Mouse (Mus musculus): ENCODE measurements around the gene Ly6g5b.

The Ly6g5b gene

DNA sequence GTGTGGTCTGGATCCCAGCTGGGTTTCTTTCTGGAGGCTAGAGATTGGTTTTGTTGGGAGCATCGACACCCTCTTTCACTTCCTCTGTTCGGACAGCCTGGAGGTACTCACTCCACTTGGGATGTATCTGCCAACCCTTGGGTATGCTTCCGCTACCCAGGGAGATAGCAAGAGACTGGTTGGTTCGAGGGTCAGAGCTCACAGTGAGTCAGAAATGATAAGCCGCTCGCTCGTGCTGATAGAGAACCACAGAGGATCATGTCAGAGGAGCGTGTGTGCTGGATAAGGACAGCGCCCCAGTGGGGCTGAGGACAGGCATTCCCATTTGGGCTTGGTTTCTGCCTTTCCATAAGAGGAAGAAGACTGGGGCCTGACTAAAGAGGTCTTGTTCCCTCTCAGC is 35.5 kb downstream of the Ly6g5b start:
- DNase-seq (ENCODE audit: low spot score) = no peak

DNA sequence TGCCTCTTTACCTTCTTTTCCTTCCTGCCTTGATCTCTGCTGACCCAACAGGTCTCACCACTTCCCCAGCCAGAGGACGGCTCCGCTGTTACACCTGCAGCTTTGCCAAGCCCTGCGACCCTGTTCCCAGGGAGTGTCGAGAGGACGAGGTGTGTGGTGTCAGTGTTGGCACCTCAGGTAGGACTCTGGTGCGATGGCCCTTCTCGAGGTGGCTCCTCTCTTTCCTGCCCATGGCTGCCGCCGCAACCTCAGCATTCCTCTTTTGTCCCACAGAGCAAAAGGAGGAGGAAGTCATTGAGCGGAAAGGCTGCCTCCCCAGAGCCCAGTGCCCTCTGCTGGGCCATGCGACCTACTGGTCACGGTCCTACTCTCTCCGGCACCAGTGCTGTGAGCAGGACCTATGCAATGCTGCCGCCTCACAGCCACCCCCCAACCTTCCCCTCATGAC is 37.4 kb downstream of the Ly6g5b start, which contains the start of gene Ly6g6d:
Gene Ly6g6d (minus strand): TSS at position 280 of the 448 bp plus-strand sequence.
- DNase-seq (ENCODE audit: low spot score) = no peak

DNA sequence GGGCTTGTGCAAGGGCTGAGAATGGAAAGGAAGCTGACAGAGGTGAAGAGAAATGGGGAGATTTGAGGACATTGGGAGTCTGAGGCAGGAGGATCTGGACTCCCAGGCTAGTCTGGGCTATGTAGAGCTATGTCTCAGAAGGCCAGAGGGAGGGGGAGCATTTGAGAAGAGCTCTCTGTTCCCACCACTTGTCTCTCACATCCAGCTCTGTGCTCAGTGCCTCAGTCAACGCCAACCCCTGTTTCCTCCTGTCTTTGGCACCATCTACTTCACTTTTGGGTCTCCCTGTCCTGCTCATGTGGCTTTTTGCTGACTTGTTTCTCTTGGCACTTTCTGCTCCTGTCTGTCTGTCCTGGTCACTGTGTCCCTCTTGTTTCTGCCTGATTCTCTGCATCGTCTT is 37.9 kb downstream of the Ly6g5b start:
- no peak for DNase-seq (ENCODE audit: low spot score)

DNA sequence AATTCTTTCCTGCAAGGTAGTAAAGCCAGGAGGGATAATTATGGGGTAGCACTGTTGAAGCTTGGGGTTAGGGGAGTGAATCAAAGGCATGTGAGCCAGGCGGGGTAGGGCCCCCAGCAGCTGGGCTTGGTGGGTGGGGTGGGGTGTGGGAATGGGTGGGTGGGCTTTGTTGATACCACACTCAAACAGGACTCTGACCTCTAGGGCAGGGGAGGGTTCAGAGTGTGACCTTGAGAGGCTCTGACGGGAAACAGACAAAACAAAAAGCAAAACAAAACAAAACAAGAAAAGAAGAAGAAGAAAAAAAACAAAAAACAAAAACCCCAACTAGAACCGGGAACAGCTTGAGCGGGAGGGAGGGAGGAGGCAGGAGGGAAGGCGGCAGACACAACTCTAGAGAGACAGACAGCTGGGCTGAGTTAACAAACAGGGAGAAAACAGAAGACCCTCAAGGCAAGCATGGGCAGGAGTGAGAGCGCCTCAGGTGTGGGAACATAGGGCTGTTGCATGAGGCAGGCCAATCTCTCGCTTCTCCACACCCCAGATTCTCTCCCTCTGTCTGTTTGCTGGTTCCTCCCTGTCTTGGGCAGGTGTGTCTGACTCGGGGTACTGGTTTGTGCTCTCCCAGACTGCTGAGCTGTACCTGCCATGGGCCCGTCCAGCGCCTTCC is 38.6 kb downstream of the Ly6g5b start, which contains the start of gene Ly6g6e:
Gene Ly6g6e (plus strand): TSS at position 396 of the 670 bp plus-strand sequence.
- DNase-seq (ENCODE audit: low spot score) = no peak

DNA sequence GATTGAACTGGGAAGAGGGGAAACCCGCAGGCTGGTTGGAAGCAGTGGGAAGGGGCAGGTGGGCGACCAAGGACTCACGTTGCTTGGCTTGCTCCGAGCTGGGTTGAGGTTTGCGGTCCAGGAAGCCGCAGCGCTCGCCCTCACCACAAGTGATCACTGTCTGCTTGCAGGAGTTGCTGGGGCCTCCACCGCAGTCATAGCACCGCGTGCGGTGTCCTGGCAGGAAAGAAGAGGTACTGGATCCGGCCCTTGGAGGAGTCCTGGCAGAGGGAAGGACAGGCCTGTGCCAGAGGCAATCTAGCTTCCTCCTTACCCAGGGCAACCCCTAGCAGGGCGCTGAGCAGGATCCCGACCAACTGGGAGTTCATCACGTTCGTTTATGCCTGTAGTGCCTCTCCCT is 41.1 kb downstream of the Ly6g5b start:
- DNase-seq (ENCODE audit: low spot score) = no peak

DNA sequence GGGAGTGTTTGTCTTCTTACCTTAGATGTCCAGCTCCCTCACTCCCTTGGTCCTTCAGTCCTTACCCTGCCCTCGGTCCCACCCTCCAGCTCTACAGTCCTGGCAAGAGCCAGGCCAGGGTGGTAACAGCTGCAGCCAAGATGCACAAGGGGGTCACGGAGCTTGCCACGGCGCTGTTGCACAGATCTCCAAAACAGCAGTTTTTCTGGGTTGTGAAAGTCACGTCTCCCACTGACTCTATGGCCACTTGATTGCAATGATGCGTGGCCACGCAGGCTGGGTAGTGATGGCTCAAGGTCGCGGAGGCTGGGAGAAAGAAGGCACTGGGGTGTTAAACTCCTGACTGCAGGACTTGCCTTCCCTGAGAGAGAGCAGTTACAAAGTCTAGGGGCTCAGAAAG is 43.8 kb downstream of the Ly6g5b start:
- DNase-seq (ENCODE audit: low spot score) = no peak

DNA sequence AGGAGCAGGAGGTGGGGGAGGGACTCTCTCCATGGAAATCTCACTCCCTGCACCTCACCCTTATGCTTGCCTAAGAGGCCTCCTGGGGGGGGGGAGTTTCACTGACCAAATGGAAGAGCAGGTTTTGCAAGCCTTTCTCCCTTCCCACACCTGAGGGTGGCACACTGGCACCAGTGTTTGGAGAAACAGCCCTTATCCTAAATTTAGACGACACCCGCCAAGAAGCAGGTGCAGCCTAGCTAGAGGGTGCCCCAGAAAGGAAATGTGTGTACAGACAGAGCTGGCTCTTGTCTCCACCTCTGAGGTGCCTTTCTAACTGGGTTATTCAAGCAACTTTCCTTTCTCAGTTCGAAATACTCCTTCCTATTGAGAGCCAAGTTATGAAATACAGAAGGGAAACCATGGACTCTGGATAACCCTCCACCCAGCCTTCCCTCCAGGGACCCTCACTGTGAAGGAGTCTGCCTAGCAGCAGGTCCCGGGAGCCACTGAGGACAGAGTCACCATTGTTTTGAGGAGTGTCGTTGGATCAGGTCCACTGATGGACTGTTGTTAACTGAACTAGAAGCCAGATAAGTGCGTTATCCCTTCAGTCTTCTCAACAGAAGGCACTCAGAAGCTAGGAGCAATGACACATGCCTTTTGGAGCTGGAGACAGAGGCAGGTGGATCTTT is 44.5 kb downstream of the Ly6g5b start:
- no peak for DNase-seq (ENCODE audit: low spot score)

DNA sequence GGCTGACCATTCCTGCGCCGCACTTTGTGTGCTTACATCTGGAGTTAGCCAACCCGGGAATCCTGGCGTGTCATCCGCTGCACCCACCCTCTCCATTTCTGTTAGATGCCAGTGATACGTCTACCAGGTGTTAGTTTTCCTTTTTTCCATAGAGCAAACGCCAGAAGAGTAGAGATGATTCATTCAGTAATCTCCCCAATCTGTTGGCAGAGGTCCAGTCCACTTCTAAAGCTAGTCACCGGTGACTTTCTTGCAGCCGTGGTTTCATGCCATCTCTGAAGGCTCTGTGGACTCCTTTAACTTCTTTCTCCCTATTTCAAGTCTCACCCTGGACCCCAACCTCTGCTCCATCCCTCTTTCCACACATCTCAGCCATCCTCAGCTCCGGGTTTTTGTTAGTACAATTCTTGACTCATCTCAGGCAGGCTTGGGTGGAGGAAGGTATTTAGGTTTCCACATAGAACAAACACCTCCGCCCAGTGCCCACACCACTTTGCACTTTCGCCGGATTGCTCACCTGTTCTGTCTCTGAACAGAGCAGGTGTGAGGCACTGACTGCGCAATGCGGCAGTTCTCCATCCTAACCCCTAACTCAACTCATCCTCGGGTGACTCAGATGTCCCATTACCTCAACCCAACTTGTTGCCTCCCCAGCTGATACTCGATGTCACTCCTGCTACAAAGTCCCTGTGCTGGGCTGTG is 46.9 kb downstream of the Ly6g5b start:
- no peak for DNase-seq (ENCODE audit: low spot score)

DNA sequence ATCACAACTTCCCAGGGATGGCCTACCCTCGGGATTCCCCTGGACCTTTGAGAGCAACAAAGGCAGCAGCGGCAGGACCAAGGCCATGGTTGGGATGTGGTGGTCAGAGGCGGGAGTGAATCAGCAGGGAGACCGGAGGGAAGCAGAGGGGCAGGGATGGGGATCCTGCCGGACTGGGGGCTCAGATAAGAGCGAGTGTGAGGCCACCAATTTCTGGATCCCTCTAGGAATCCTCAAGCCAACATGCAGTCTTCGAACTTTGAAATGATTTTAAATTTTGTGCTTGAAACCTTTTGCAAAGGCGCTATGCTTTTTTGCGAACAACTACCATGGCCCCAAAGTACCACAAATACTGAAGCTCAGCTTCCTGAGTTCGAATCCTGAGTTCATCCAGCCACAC is 49.1 kb downstream of the Ly6g5b start, which contains the start of gene Mpig6b:
Gene Mpig6b (minus strand): TSS at position 101 of the 400 bp plus-strand sequence.
- DNase-seq (ENCODE audit: low spot score) = no peak

DNA sequence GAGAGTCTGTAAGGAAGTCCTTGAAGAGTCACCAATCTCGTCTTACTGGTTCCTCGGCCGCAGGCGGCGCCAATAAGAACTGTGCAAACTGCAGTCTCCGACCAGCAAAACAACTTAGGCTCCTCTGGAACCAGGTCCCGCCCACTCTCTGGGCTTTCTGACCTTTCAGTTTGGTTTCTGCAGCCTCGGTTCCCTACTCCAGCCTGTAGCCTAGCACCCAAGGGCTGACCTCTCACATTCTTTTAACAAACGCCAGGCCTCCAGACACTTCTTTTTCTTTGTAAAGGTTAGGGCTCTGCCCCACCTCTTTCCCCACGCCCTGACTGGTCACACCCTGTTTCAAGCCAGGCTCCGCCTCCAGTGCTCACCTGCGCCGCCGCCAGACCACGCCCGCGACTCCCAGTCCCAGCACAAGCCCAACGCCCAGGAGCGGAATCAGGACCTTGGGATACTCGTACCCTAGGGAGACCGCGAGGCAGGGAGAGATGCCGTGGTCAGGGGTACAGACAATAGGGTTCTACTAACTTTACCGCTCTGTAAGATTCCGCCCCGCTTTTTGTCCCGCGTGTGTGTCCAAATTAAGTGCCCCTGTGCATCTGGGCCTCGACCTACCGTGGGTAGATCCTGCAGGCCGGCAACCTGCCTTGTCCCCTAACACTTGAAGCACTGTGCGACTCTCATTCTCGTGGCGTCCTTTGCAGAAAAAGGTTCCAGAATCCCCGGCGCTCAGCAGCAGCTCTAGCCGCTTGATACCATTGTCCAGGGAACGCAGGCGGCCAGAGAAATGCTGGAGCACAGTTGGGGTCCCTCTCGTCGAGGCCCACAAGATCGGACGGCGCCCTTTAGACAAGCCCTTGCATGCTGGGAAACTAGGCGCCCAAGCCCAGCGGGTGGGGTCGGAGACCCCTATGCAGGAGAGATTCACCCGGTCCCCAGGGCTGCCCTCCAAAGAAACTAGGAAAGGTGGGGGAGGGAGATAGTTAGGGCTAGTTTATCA is 50.0 kb downstream of the Ly6g5b start, which contains the start of gene Ly6g6c:
Gene Ly6g6c (plus strand): TSS at position 438 of the 997 bp plus-strand sequence.
- DNase-seq (ENCODE audit: low spot score) = no peak

DNA sequence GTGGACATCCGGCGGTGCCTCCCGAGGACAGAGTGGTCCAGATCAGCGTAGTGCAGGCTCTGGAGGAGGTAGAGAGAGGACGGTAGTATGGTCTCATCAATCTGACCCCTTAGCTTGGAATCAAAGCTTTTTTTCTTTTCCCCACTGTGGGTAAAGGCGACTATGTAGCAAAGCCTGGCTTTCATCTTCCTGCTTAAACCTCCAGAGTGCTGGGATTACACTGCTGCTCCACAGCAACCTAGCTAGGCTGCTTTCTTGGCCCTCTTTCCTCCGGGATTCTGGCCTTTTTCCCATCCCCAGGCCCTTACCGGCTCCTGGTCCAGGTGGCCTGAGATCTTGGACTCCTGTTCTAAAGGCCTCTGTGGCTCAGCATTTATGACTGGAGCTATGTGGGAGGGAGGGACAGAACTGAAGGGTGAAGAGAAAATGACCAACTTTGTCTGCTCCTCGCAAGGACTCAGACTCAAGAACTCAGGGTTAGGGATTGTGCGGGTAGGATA is 50.8 kb downstream of the Ly6g5b start:
- no peak for DNase-seq (ENCODE audit: low spot score)

All from urinary bladder, postnatal 10 days (tissue).